Mouse (Mus musculus): Measurements from ENCODE around the gene Large2. TPM values are rescaled to one million over a fixed set of nuclear protein-coding genes. Genes with fewer than 3 reads are reported as not detected.
A peak's percentile ranks its signal among the peaks of the same experiment; 100 is the strongest.

Large2 gene
- total and polyA plus RNA-seq, 3 experiments, result 0.84 TPM; not detected in 2

DNA sequence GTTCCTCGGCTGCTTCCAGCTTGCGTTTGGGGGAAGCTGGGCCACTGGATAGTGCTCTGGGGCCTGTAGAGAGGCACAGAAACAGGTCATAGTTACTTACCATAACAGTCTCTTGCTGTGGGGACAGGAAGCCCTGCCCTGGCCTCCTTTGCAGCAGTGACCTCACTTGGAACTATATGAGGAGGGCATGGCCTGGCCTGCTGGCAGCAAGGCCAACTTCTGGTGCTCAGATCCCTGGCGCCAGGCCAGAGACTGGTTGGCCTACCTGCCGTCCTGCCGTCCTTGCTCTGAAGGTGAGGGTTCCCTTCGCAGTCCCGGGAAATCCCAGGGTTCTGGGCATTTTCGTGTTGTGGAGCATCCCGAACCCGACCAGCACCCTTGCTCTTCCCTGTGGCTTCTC is 37.0 kb upstream of the Large2 start:
- no peak overlapping the region for H3K27ac ChIP-seq
- H3K4me1 ChIP-seq (ENCODE audit: control insufficient read depth, insufficient read depth, low read length), result no peaks in the 10 kb centered on the region; the same call in 1 of the 2 replicates
- no peaks in the 10 kb centered on the region for H3K27me3 ChIP-seq (ENCODE audit: control insufficient read depth, insufficient read depth, low read length)
- no peaks in the 10 kb centered on the region; the same call in 1 of the 2 replicates for H3K36me3 ChIP-seq (ENCODE audit: control insufficient read depth, insufficient read depth, low read length)
- no peaks in the 10 kb centered on the region for H3K79me2 ChIP-seq (replicated peaks; ENCODE audit: control insufficient read depth, insufficient read depth, low read length)
- WGBS, result 70% methylated on average over 10 of the region's 10 CpGs
- no peak overlapping the region for H3K4me3 ChIP-seq
- intact Hi-C loops (cut with DNase I), result no loop called here
- no peak for TF ChIP-seq CTCF (IDR thresholded peaks at IDR 0.05)
- no peak for TF ChIP-seq EP300 (IDR thresholded peaks at IDR 0.05; ENCODE audit: insufficient read depth, low read depth, low read length)
- no peak for TF ChIP-seq POLR2A (IDR thresholded peaks at IDR 0.05; ENCODE audit: insufficient read depth, low read depth, low read length)
- DNase-seq, result peak; percentile 40 to 49
- H3K9ac ChIP-seq (ENCODE audit: low read depth, low read length), result no peak overlapping the region

DNA sequence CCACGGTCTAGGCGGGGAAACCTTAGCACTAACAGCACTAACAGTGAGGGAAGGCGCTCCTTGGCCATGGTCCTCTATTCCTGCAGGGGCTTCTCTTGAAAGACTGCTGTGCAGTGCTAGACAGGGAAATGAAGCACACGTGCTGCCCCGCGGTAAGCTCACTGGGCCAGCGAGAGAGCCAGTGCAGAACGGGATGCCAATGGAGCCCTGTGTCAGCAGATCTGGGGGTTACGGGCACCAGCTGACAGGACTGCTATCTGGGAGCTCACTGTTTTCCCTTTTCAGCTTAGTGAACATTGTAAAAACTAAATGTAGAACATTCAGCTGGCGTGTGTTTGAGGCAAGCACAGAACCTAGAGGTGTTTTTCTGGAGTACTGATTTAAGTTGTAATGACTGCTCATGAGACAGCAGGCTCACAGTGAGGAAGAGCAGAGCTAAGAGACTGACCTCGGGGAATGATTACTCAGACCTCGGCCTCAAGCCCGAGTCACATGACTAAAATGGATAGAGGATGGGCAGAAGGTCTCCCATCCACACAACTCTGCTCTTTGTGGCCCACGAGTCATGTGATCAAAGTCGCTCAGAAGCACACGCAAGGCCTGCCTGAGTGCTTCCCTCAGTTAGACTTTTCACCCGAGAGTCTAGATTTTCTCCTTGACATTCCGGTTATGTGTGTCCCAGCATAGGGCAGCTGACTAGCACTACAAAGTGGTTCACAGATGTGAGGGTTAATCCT is 33.8 kb upstream of the Large2 start:
- no peak for DNase-seq
- Histone ChIP-seq H3K9ac (ENCODE audit: low read depth, low read length) (no peak overlapping the region), H3K36me3 (ENCODE audit: control insufficient read depth, insufficient read depth, low read length) (no peaks in the 10 kb centered on the region), H3K4me3 (no peak overlapping the region), H3K4me1 (ENCODE audit: control insufficient read depth, insufficient read depth, low read length) (no peaks in the 10 kb centered on the region; the same call in 1 of the 2 replicates), H3K79me2 (replicated peaks; ENCODE audit: control insufficient read depth, insufficient read depth, low read length) (no peaks in the 10 kb centered on the region), H3K27ac (no peak overlapping the region), H3K27me3 (ENCODE audit: control insufficient read depth, insufficient read depth, low read length) (no peaks in the 10 kb centered on the region)
- intact Hi-C loops (cut with DNase I), result no loop called here
- 86% methylated on average over 18 of the region's 18 CpGs for WGBS
- TF ChIP-seq CTCF (IDR thresholded peaks at IDR 0.05) (no peak), POLR2A (IDR thresholded peaks at IDR 0.05; ENCODE audit: insufficient read depth, low read depth, low read length) (no peak), EP300 (IDR thresholded peaks at IDR 0.05; ENCODE audit: insufficient read depth, low read depth, low read length) (no peak)

DNA sequence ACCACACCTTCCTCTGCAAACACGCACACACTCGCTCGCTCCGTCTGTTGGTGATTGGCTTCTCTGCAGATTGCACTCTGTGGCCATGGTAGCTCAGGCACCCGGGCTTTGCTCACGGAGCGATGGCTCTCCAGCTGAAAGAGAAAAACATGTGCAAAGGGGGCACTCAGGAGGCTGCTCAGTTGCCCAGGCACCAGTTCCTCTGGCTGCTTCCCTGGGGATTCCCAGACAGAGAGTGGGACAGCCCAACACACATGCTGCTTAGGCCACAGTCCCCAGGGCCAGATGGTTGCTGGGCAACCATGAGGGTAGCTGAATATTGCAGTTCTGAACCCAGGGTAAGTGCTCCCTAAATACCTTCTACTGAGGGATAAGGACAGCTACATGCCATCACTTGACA is 31.0 kb upstream of the Large2 start:
- no peak overlapping the region for H3K9ac ChIP-seq (ENCODE audit: low read depth, low read length)
- H3K27me3 ChIP-seq (ENCODE audit: control insufficient read depth, insufficient read depth, low read length), result 0 out of 2 replicates have a peak, but pooled peaks cover 1% of the 10 kb centered on the region
- intact Hi-C loops (cut with DNase I), result no loop called here
- no peak overlapping the region for H3K4me3 ChIP-seq
- no peak for DNase-seq
- H3K36me3 ChIP-seq (ENCODE audit: control insufficient read depth, insufficient read depth, low read length), result no peaks in the 10 kb centered on the region
- no peak for TF ChIP-seq CTCF (IDR thresholded peaks at IDR 0.05)
- TF ChIP-seq POLR2A (IDR thresholded peaks at IDR 0.05; ENCODE audit: insufficient read depth, low read depth, low read length), result no peak
- TF ChIP-seq EP300 (IDR thresholded peaks at IDR 0.05; ENCODE audit: insufficient read depth, low read depth, low read length), result no peak
- H3K4me1 ChIP-seq (ENCODE audit: control insufficient read depth, insufficient read depth, low read length), result peaks cover 2% of the 10 kb centered on the region; the same call in 1 of the 2 replicates
- no peaks in the 10 kb centered on the region for H3K79me2 ChIP-seq (replicated peaks; ENCODE audit: control insufficient read depth, insufficient read depth, low read length)
- 93% methylated on average over 7 of the region's 7 CpGs for WGBS
- no peak overlapping the region for H3K27ac ChIP-seq

DNA sequence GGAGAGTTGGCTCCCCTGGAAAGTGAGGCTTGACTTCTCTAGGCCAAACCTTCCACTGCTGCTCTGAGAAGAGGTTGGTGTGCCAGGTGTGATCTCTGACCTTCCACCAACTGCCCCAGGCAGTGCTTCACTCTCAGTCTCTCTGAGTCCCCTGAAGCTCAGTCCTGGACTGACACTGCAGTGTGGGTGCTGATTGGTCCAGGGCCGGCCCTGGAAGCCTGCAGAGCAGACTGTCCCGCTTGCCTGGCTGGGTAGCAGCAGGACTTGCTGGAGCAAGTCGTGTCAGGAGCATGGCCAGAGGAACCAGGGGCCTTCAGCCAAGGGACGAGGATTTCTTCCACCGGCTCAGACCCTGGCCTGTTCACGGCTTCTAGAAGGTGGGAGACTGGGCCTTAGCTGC is 30.1 kb upstream of the Large2 start:
- H3K4me3 ChIP-seq, result no peak overlapping the region
- H3K27ac ChIP-seq, result no peak overlapping the region
- no peaks in the 10 kb centered on the region for H3K36me3 ChIP-seq (ENCODE audit: control insufficient read depth, insufficient read depth, low read length)
- no peak overlapping the region for H3K9ac ChIP-seq (ENCODE audit: low read depth, low read length)
- 82% methylated on average over 6 of the region's 6 CpGs for WGBS
- no peaks in the 10 kb centered on the region for H3K79me2 ChIP-seq (replicated peaks; ENCODE audit: control insufficient read depth, insufficient read depth, low read length)
- TF ChIP-seq CTCF (IDR thresholded peaks at IDR 0.05), result no peak
- TF ChIP-seq EP300 (IDR thresholded peaks at IDR 0.05; ENCODE audit: insufficient read depth, low read depth, low read length), result no peak
- no peak for TF ChIP-seq POLR2A (IDR thresholded peaks at IDR 0.05; ENCODE audit: insufficient read depth, low read depth, low read length)
- intact Hi-C loops (cut with DNase I), result no loop called here
- peaks cover 2% of the 10 kb centered on the region; the same call in 1 of the 2 replicates for H3K4me1 ChIP-seq (ENCODE audit: control insufficient read depth, insufficient read depth, low read length)
- H3K27me3 ChIP-seq (ENCODE audit: control insufficient read depth, insufficient read depth, low read length), result 0 out of 2 replicates have a peak, but pooled peaks cover 1% of the 10 kb centered on the region
- DNase-seq, result no peak

DNA sequence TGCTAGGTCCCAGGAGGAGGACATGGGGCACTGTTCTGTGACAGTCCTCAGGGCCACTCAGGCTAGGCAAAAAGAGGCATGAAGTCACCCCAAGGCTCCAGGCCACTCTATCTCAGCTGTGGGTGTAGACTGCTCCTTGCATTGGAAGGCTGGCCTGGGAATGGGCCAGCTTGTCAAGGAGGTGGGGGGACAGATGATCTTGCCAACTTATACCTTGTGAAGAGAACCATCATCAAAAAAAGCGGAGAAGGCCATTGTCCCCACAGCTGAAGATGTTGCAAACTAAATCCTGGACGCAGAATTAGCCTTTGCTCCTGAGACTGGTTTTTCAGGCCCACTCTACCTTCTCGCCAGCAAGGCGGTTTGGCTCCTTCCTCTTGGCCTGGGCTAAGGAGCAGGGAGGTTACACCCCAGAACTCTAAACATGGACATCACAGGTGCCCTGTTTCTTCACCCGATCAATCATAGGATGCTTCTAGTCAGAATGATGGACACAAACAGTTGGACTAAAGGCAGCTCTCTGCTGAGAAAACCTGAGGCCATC is 29.2 kb upstream of the Large2 start:
- H3K4me3 ChIP-seq, result no peak overlapping the region
- no peak overlapping the region for H3K27ac ChIP-seq
- 0 out of 2 replicates have a peak, but pooled peaks cover 1% of the 10 kb centered on the region for H3K27me3 ChIP-seq (ENCODE audit: control insufficient read depth, insufficient read depth, low read length)
- H3K9ac ChIP-seq (ENCODE audit: low read depth, low read length), result no peak overlapping the region
- no peak for DNase-seq
- TF ChIP-seq POLR2A (IDR thresholded peaks at IDR 0.05; ENCODE audit: insufficient read depth, low read depth, low read length) (no peak), EP300 (IDR thresholded peaks at IDR 0.05; ENCODE audit: insufficient read depth, low read depth, low read length) (no peak), CTCF (IDR thresholded peaks at IDR 0.05) (no peak)
- no peaks in the 10 kb centered on the region for H3K36me3 ChIP-seq (ENCODE audit: control insufficient read depth, insufficient read depth, low read length)
- WGBS, result 88% methylated on average over 5 of the region's 5 CpGs
- H3K4me1 ChIP-seq (ENCODE audit: control insufficient read depth, insufficient read depth, low read length), result peaks cover 2% of the 10 kb centered on the region; the same call in 1 of the 2 replicates
- intact Hi-C loops (cut with DNase I), result no loop called here
- H3K79me2 ChIP-seq (replicated peaks; ENCODE audit: control insufficient read depth, insufficient read depth, low read length), result no peaks in the 10 kb centered on the region

Data from heart, adult 2 months (tissue).